Mouse (Mus musculus) splenic B cell, adult 2 months (primary cell): ENCODE measurements around the gene Sox12.

Experiments used
- DNase-seq: peaks from one replicate; pipeline ENCODE4 v3.0.0-alpha.2; 2011; ENCODE audit warnings: low read depth, low spot score
- H3K27me3 ChIP-seq: 2 replicates; pipeline ENCODE4 v1.6.1; 2012; ENCODE audit warnings: mild to moderate bottlenecking, low read length, moderate library complexity, mixed read lengths; ENCODE audit not compliant: control insufficient read depth, poor library complexity, insufficient read depth, severe bottlenecking
- H3K36me3 ChIP-seq: 2 replicates; pipeline ENCODE4 v1.6.1; 2012; ENCODE audit warnings: mild to moderate bottlenecking, low read length, moderate library complexity, mixed read lengths; ENCODE audit not compliant: control insufficient read depth, poor library complexity, insufficient read depth, severe bottlenecking

Gene Sox12

GRCm38 (mm10) chr2:152357254-152357653 lies 40.6 kb downstream of the Sox12 start:
- no peaks in the 10 kb centered on the region for H3K36me3 ChIP-seq
- H3K27me3 ChIP-seq: no peaks in the 10 kb centered on the region
- no peak for DNase-seq

- Histone ChIP-seq H3K27me3 (no peaks in the 10 kb centered on the region), H3K36me3 (no peaks in the 10 kb centered on the region)
- no peak for DNase-seq
Measured at GRCm38 (mm10) chr2:152349842-152350540, 47.9 kb downstream of the Sox12 start.

- no peaks in the 10 kb centered on the region for H3K36me3 ChIP-seq
- no peak for DNase-seq
- no peaks in the 10 kb centered on the region for H3K27me3 ChIP-seq
Measured at GRCm38 (mm10) chr2:152349205-152349604, 48.7 kb downstream of the Sox12 start.

GRCm38 (mm10) chr2:152347722-152348121 lies 50.1 kb downstream of the Sox12 start:
- Histone ChIP-seq H3K27me3 (no peaks in the 10 kb centered on the region), H3K36me3 (no peaks in the 10 kb centered on the region)
- no peak for DNase-seq

GRCm38 (mm10) chr2:152346776-152347465 lies 50.9 kb downstream of the Sox12 start:
- Histone ChIP-seq H3K27me3 (no peaks in the 10 kb centered on the region), H3K36me3 (no peaks in the 10 kb centered on the region)
- DNase-seq: no peak

GRCm38 (mm10) chr2:152345393-152345792 lies 52.5 kb downstream of the Sox12 start:
- DNase-seq: no peak
- no peaks in the 10 kb centered on the region for H3K36me3 ChIP-seq

GRCm38 (mm10) chr2:152344909-152345308 lies 53.0 kb downstream of the Sox12 start:
- no peak for DNase-seq
- H3K36me3 ChIP-seq: no peaks in the 10 kb centered on the region
- no peaks in the 10 kb centered on the region for H3K27me3 ChIP-seq

More at GRCm38 (mm10) chr2:152345393-152345792, 52.5 kb downstream of the Sox12 start:
- H3K27me3 ChIP-seq: no peaks in the 10 kb centered on the region

- DNase-seq: no peak
- Histone ChIP-seq H3K27me3 (no peaks in the 10 kb centered on the region), H3K36me3 (no peaks in the 10 kb centered on the region)
Measured at GRCm38 (mm10) chr2:152344361-152344760, 53.5 kb downstream of the Sox12 start.
